Mouse (Mus musculus) small intestine, adult 2 months (tissue): ENCODE data around the gene Mynn.
A peak's percentile ranks its signal among the peaks of the same experiment; 100 is the strongest.

Experiments used
- CTCF ChIP-seq: fragments of 200-500 bp; IDR thresholded peaks from 2 replicates; pipeline ENCODE4 v1.5.1; 2012; ENCODE audit warnings: low read depth, mild to moderate bottlenecking, control low read depth, inconsistent platforms, low read length, moderate library complexity, mixed read lengths; ENCODE audit not compliant: insufficient replicate concordance, insufficient read length; ENCODE audit errors: extremely low read depth
- POLR2A ChIP-seq: fragments of 200-500 bp; IDR thresholded peaks from 2 replicates; pipeline ENCODE4 v1.6.1; 2012; ENCODE audit warnings: low read depth, mild to moderate bottlenecking, control low read depth, inconsistent platforms, low read length, moderate library complexity

- TF ChIP-seq CTCF: peak; percentile 16; the same call in 1 of the 2 replicates
- TF ChIP-seq POLR2A: no peak
These were observed 33.8 kb downstream of the Mynn start for GRCm38 (mm10) chr3:30635629-30636028.
